Mouse (Mus musculus): ENCODE measurements around the gene Mymx. TPM values are rescaled to one million over a fixed set of nuclear protein-coding genes. Genes with fewer than 3 reads are reported as not detected.

Mymx gene
- polyA plus RNA-seq, 1 experiment from 2014 or later, result not detected

GRCm38 (mm10) chr17:45602984-45603383 is 1.1 kb upstream of the Mymx start:
- WGBS, result 94% methylated on average over 3 of the region's 3 CpGs
- no peak overlapping the region for H3K9ac ChIP-seq (replicated peaks; ENCODE audit: low read depth)

GRCm38 (mm10) chr17:45601325-45601724 is 577 bp downstream of the Mymx start:
- H3K4me1 ChIP-seq (ENCODE audit: insufficient read depth, low read depth, low read length), result peaks cover 6% of the 10 kb centered on the region; the same call in 1 of the 2 replicates
- H3K27ac ChIP-seq (ENCODE audit: low read length), result no peak overlapping the region
- 0 out of 2 replicates have a peak overlapping the region, but pooled peaks have one; percentile 8 for H3K9ac ChIP-seq (replicated peaks; ENCODE audit: low read depth)
- H3K4me3 ChIP-seq (ENCODE audit: low read depth, low read length), result no peak overlapping the region
- no peak for TF ChIP-seq CTCF (IDR thresholded peaks at IDR 0.05)
- no peak for TF ChIP-seq EP300 (IDR thresholded peaks at IDR 0.05)
- no peaks in the 10 kb centered on the region for H3K27me3 ChIP-seq (replicated peaks; ENCODE audit: insufficient read depth, low read length)
- DNase-seq (ENCODE audit: low spot score) (no peak), ATAC-seq (peak; percentile 10; the same call in 1 of the 2 replicates)
- no peaks in the 10 kb centered on the region for H3K9me3 ChIP-seq (ENCODE audit: low read length)
- H3K36me3 ChIP-seq (ENCODE audit: insufficient read depth, low read length), result no peaks in the 10 kb centered on the region
- H3K4me2 ChIP-seq (replicated peaks; ENCODE audit: low read depth, low read length), result no peak overlapping the region; the same call in 1 of the 2 replicates
- WGBS, result 28% methylated on average over 22 of the region's 22 CpGs

More at GRCm38 (mm10) chr17:45602984-45603383, 1.1 kb upstream of the Mymx start:
- H3K36me3 ChIP-seq (ENCODE audit: insufficient read depth, low read length), result no peaks in the 10 kb centered on the region
- H3K27me3 ChIP-seq (replicated peaks; ENCODE audit: insufficient read depth, low read length), result no peaks in the 10 kb centered on the region
- no peak overlapping the region for H3K4me3 ChIP-seq (ENCODE audit: low read depth, low read length)
- no peak for ATAC-seq
- TF ChIP-seq CTCF (IDR thresholded peaks at IDR 0.05) (no peak), EP300 (IDR thresholded peaks at IDR 0.05) (no peak)
- no peaks in the 10 kb centered on the region for H3K9me3 ChIP-seq (ENCODE audit: low read length)
- no peak overlapping the region for H3K27ac ChIP-seq (ENCODE audit: low read length)
- no peak overlapping the region for H3K4me2 ChIP-seq (replicated peaks; ENCODE audit: low read depth, low read length)
- no peak for DNase-seq (ENCODE audit: low spot score)
- peaks cover 4% of the 10 kb centered on the region; the same call in 1 of the 2 replicates for H3K4me1 ChIP-seq (ENCODE audit: insufficient read depth, low read depth, low read length)

- H3K4me3 ChIP-seq (ENCODE audit: low read depth, low read length), result no peak overlapping the region
- no peak for ATAC-seq
- WGBS, result 72% methylated on average over 8 of the region's 8 CpGs
- no peaks in the 10 kb centered on the region for H3K9me3 ChIP-seq (ENCODE audit: low read length)
- no peak for DNase-seq (ENCODE audit: low spot score)
- no peaks in the 10 kb centered on the region for H3K27me3 ChIP-seq (replicated peaks; ENCODE audit: insufficient read depth, low read length)
- H3K36me3 ChIP-seq (ENCODE audit: insufficient read depth, low read length), result no peaks in the 10 kb centered on the region
- H3K9ac ChIP-seq (replicated peaks; ENCODE audit: low read depth), result no peak overlapping the region
- H3K27ac ChIP-seq (ENCODE audit: low read length), result no peak overlapping the region
- peaks cover 15% of the 10 kb centered on the region for H3K4me1 ChIP-seq (ENCODE audit: insufficient read depth, low read depth, low read length)
- TF ChIP-seq CTCF (IDR thresholded peaks at IDR 0.05), result no peak
- TF ChIP-seq EP300 (IDR thresholded peaks at IDR 0.05), result no peak
- H3K4me2 ChIP-seq (replicated peaks; ENCODE audit: low read depth, low read length), result no peak overlapping the region
Observed at GRCm38 (mm10) chr17:45600267-45600666, 1.6 kb downstream of the Mymx start.

- peak within 1 kb of the TSS; percentile 28 for H3K4me3 ChIP-seq (ENCODE audit: low read depth, low read length)
- WGBS, result 20% methylated on average over 32 of the region's 32 CpGs
- H3K9me3 ChIP-seq (ENCODE audit: low read length), result no peaks in the 10 kb centered on the region
- TF ChIP-seq EP300 (IDR thresholded peaks at IDR 0.05) (no peak), CTCF (IDR thresholded peaks at IDR 0.05) (no peak; the same call in 1 of the 2 replicates)
- ATAC-seq, result peak; percentile 70
- no peaks in the 10 kb centered on the region for H3K27me3 ChIP-seq (replicated peaks; ENCODE audit: insufficient read depth, low read length)
- H3K4me2 ChIP-seq (replicated peaks; ENCODE audit: low read depth, low read length), result peak within 1 kb of the TSS; percentile 63
- H3K27ac ChIP-seq (ENCODE audit: low read length), result no peak within 1 kb of the TSS
- DNase-seq (ENCODE audit: low spot score), result peak; percentile 83
- H3K36me3 ChIP-seq (ENCODE audit: insufficient read depth, low read length), result no peaks in the 10 kb centered on the region
- peaks cover 21% of the 10 kb centered on the region for H3K4me1 ChIP-seq (ENCODE audit: insufficient read depth, low read depth, low read length)
- 0 out of 2 replicates have a peak within 1 kb of the TSS, but pooled peaks have one; percentile 26 for H3K9ac ChIP-seq (replicated peaks; ENCODE audit: low read depth)
Observed at GRCm38 (mm10) chr17:45599446-45600242, 2.3 kb downstream of the Mymx start, which contains the start of gene Slc29a1. TSS of gene Slc29a1 (minus strand) at chr17:45599606.

GRCm38 (mm10) chr17:45598891-45599290 is 3.0 kb downstream of the Mymx start:
- 32% methylated on average over 3 of the region's 3 CpGs for WGBS
- peaks cover 27% of the 10 kb centered on the region for H3K4me1 ChIP-seq (ENCODE audit: insufficient read depth, low read depth, low read length)
- no peak for TF ChIP-seq EP300 (IDR thresholded peaks at IDR 0.05)
- no peak for TF ChIP-seq CTCF (IDR thresholded peaks at IDR 0.05)
- H3K27ac ChIP-seq (ENCODE audit: low read length), result no peak overlapping the region
- H3K4me2 ChIP-seq (replicated peaks; ENCODE audit: low read depth, low read length), result peak overlapping the region; percentile 63
- H3K4me3 ChIP-seq (ENCODE audit: low read depth, low read length), result no peak overlapping the region
- DNase-seq (ENCODE audit: low spot score) (no peak), ATAC-seq (no peak)
- H3K27me3 ChIP-seq (replicated peaks; ENCODE audit: insufficient read depth, low read length), result no peaks in the 10 kb centered on the region
- H3K9me3 ChIP-seq (ENCODE audit: low read length), result no peaks in the 10 kb centered on the region
- H3K36me3 ChIP-seq (ENCODE audit: insufficient read depth, low read length), result no peaks in the 10 kb centered on the region
- 0 out of 2 replicates have a peak overlapping the region, but pooled peaks have one; percentile 26 for H3K9ac ChIP-seq (replicated peaks; ENCODE audit: low read depth)

GRCm38 (mm10) chr17:45598376-45598775 is 3.5 kb downstream of the Mymx start:
- no peak for ATAC-seq
- H3K27ac ChIP-seq (ENCODE audit: low read length), result no peak overlapping the region
- TF ChIP-seq CTCF (IDR thresholded peaks at IDR 0.05), result no peak
- no peak for TF ChIP-seq EP300 (IDR thresholded peaks at IDR 0.05)
- DNase-seq (ENCODE audit: low spot score), result no peak
- no peaks in the 10 kb centered on the region for H3K9me3 ChIP-seq (ENCODE audit: low read length)
- no peak overlapping the region for H3K9ac ChIP-seq (replicated peaks; ENCODE audit: low read depth)
- H3K4me3 ChIP-seq (ENCODE audit: low read depth, low read length), result no peak overlapping the region
- no peaks in the 10 kb centered on the region for H3K27me3 ChIP-seq (replicated peaks; ENCODE audit: insufficient read depth, low read length)
- H3K36me3 ChIP-seq (ENCODE audit: insufficient read depth, low read length), result no peaks in the 10 kb centered on the region
- WGBS, result 93% methylated on average over 2 of the region's 2 CpGs
- H3K4me1 ChIP-seq (ENCODE audit: insufficient read depth, low read depth, low read length), result peaks cover 32% of the 10 kb centered on the region
- no peak overlapping the region for H3K4me2 ChIP-seq (replicated peaks; ENCODE audit: low read depth, low read length)

Data from lung, postnatal 0 days (tissue).